Mouse (Mus musculus) embryonic fibroblast, embryonic 13.5 days (primary cell): ENCODE results near the gene Gm11077.

Experiments
- CTCF ChIP-seq: IDR thresholded peaks from 2 replicates; pipeline ENCODE4 v1.5.1; 2011; ENCODE audit warnings: mild to moderate bottlenecking, control low read depth, low read length, moderate library complexity, borderline replicate concordance; ENCODE audit not compliant: insufficient read depth
- POLR2A ChIP-seq: IDR thresholded peaks from 2 replicates; pipeline ENCODE4 v1.6.1; 2011; ENCODE audit warnings: low read depth, mild to moderate bottlenecking, control low read depth, low read length, moderate library complexity

- TF ChIP-seq POLR2A (no peak), CTCF (no peak)
Observed at GRCm38 (mm10) chr6:140799435-140800040, 70.5 kb downstream of the Gm11077 start.
